Mouse (Mus musculus) T-cell, adult 66 days (primary cell): Measurements from ENCODE around the gene Krt15. TPM values are rescaled to one million over a fixed set of nuclear protein-coding genes. Genes with fewer than 3 reads are reported as not detected.

Source experiments
- total RNA-seq, 2 experiments: library from RNA; stranded (reverse); gene quantifications; 3 replicates in 1 of 2; 4 replicates in 1 of 2; pipeline ENCODE4 v1.2.4; 2023

The Krt15 gene
- total RNA-seq = not detected

DNA sequence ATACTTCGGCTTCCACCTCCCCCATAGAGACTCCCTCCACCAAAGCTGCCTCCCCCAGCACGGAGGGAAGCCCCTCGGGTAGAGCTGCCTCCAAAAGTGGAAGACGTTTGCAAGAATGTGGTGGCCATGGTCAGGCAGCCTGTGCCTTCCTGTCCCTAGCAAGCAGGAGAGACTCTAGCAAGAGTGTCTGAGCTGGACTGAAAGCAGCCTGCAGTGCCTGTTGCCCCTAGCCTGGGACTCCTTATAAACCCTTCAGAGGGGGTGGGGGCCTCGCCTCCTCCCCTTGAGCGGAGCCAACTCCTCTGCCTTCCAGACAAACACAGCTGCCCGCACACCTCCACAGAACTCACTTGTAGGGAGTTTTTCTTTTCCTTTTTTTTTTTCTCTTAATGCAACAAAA lies at the start of gene Krt15:
TSS of gene Krt15 (minus strand) at position 198 of the 400 bp plus-strand sequence.

DNA sequence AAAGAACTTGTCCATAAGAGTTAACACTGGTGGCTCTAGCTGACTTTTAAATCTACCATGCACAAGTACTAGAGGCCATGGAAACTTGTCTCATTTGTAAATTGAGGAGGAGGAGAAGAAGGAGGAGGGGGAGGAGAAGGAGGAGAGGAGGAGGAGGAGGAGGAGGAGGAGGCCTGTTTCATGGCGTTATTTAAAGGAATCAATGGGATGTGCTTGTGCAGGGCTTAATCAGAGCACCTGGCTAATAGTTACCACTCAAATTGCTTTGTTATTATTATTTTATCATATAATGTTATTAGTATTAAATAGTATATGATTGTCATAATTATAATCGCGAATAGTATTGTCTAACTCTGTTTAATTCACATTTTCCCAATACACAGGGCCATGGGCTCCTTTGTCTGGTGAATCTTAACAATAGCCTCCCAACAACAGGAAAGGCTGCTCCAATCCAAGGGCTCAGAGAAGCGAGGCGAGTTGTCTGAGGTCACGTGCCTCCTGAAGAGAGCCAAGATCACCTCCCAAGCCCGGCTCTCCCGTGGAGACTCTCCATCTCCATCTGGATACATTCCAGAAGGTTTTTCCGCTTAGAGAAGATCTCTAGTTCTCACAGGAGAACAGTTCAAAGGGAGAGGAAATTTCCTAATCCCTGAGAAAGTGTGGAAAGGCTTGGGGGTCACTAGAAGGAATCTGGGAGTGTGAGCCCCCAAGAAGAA lies 13.0 kb upstream of the Krt15 start, which contains the start of gene Krt19:
TSS of gene Krt19 (minus strand) at position 51 of the 716 bp plus-strand sequence.

GRCm38 (mm10) chr11:100121466-100121865 lies 14.3 kb downstream of the Krt15 start, which contains the start of gene Krt13:
TSS of gene Krt13 (minus strand) at chr11:100121566.

GRCm38 (mm10) chr11:100105576-100106122 lies 30.1 kb downstream of the Krt15 start, which contains the start of gene Krt36:
TSS of gene Krt36 (minus strand) at chr11:100105626.

DNA sequence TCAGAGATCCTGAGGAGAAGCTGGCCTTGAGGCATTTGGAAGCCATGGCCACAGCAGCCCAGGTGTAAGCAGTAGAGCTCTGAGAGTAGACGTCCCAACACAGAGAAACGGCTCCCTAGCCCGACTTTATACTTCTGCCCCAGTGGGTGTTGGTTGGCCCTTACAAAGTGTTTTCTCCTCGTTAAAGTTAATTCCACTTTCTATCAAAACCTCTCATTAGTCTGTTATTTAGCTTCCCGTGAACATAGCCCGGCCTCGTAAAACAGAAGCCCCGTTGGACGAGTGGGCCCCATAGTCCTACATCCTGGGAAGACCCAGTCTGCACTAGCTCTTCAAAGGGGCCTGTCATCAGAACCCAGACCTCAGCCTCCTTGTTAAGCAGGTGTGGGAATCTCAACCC lies 39.6 kb downstream of the Krt15 start, which contains the start of gene Krt35:
TSS of gene Krt35 (minus strand) at position 101 of the 400 bp plus-strand sequence.

DNA sequence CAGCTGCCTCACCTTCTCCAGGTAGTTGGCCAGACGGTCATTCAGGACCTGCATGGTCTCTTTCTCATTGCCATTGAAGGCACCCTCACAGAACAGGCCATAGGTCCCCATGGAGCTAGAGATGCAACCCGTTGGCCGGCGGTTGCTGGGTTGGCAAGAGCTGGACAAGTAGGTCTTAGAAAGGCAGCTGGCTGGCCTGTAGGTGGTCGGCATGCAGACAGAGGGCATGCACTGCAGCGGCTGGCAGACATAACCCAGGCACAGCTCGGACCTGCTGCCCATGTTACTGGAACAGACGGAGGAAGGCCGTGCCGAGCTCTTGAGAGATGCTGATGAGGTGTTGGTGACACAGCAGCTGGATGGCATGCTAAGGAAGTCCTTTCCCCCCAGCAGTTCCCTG lies 47.9 kb downstream of the Krt15 start, which contains the start of gene Krt32:
TSS of gene Krt32 (minus strand) at position 366 of the 400 bp plus-strand sequence.

Other genes with a start within 250 kb of the Krt15 start
- not detected for gene Krtap31-1, start 228.0 kb downstream of the Krt15 start, total RNA-seq
- gene Gm11565, start 221.2 kb downstream of the Krt15 start, total RNA-seq = not detected
- gene Krtap31-2, start 199.6 kb downstream of the Krt15 start, total RNA-seq = not detected
- gene Krtap9-5, start 187.5 kb downstream of the Krt15 start, total RNA-seq = not detected
- gene Krtap29-1, start 156.9 kb downstream of the Krt15 start, total RNA-seq = not detected
- gene Krtap16-1, start 149.3 kb downstream of the Krt15 start, total RNA-seq = not detected
- gene Krtap17-1, start 141.9 kb downstream of the Krt15 start, total RNA-seq = not detected
- not detected for gene Krt33a, start 119.7 kb downstream of the Krt15 start, total RNA-seq
- not detected for gene Krt33b, start 106.1 kb downstream of the Krt15 start, total RNA-seq
- gene Krt34, start 94.4 kb downstream of the Krt15 start, total RNA-seq = not detected
- not detected for gene Krt31, start 85.4 kb downstream of the Krt15 start, total RNA-seq
- gene Krt32, start 47.7 kb downstream of the Krt15 start, total RNA-seq = not detected
- not detected for gene Krt35, start 39.7 kb downstream of the Krt15 start, total RNA-seq
- not detected for gene Krt36, start 30.3 kb downstream of the Krt15 start, total RNA-seq
- gene Krt13, start 14.4 kb downstream of the Krt15 start, total RNA-seq = not detected
- not detected for gene Krt19, start 12.7 kb upstream of the Krt15 start, total RNA-seq
- not detected for gene Krt9, start 57.3 kb upstream of the Krt15 start, total RNA-seq
- gene Krt14, start 71.6 kb upstream of the Krt15 start, total RNA-seq = not detected
- not detected for gene Krt16, start 113.0 kb upstream of the Krt15 start, total RNA-seq
- gene Krt17, start 125.1 kb upstream of the Krt15 start, total RNA-seq = not detected
- gene Krt42, start 133.9 kb upstream of the Krt15 start, total RNA-seq = not detected
- gene Eif1, start 184.0 kb upstream of the Krt15 start, total RNA-seq = 1,000 to 10,000 TPM; 2,152 to 2,177 TPM
- gene Gast, start 198.5 kb upstream of the Krt15 start, total RNA-seq = not detected
- under 1 TPM; 0.44 to 0.92 TPM for gene Hap1, start 220.2 kb upstream of the Krt15 start, total RNA-seq